Mouse (Mus musculus) kidney, postnatal 25 days (tissue): ENCODE measurements around the gene Cd93.

Source experiments
- DNase-seq, 2 experiments: peaks; one replicate each; pipeline ENCODE4 v3.0.0; 2021; ENCODE audit warnings: mixed read lengths in 2 of 2

Cd93 gene

DNA sequence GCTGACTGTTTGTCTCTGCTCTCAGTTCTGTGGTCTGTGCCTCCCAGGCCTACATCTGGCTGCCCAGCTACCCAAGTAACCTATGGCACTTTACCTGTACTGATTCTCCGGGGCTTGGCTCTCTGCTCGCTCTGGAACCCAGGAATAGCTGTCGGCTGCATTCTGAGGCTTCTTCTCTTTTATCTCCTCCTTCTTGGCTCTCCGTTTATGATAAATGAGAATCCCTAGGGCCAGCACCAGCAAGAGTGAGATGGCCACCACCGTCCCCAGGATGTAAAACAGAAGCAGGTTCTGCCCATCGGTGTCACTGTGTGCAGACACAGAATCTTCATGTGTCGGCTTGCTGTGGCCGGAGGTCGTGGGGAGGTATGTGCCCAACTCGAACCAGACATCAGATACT is 1.9 kb downstream of the Cd93 start:
- DNase-seq: no peak

DNA sequence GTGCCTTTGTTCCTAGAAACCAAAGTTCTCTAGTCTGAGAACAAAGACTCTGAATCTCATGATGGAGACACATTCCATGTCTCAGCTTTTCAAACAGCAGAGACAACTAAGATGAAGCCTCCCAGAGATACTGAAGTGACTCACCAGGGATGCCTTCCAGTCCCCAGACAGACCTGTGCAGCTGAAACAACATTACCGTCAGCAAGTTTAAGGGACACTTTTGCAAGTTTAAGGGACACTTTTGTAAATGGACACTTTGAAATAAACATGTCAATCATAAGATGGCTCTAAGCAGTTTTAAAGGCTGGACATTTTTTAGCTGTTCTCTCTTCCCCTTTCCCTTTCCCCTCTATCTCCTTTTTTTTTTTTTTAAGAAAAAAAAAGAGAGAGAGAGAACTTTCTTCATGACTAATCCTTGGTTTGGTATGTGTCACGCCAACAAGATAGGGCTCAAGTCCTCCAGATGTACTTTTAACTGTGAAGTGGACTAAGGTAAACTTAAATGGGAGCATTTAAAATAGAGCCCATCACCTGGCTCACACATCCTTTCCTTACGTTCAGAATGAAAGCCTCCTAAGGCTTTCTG is 3.6 kb downstream of the Cd93 start:
- no peak for DNase-seq

DNA sequence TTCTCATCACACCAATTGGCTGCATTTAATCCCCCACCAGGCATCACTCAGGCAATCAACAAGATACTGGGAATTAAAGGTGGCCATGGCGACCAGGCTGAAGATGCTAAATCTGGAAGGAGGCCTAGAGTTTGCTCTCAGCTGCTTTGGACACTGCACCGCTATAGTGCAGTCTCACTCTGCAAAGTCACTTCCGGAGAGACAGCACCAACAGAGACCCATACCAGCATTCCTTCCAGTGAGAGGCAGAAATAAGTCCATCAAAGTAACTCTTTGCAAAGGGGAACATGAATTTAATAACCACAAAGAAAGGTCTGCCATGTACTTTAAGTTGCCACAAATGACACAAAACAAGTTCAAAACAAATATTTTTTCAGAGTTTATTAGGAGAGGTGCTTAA is 7.1 kb downstream of the Cd93 start:
- DNase-seq: no peak

DNA sequence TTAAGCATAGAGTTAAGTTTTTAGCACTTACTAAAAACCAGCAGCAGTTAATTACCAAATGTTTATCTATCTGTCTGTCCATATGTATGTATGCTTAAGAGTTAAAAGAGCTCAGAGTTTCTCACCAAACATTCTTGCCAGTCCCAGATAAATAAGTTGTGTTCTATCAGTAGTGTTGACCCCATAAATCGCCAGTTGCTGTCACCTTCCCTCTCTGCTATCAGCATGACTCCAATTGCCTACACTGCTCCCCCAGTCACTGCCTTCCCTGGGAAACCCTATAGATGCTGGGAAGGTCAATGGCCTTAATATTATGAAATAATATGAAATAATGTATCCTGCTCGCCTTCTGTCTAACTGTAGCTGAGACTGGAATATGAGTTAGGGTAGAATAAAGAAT is 11.0 kb downstream of the Cd93 start:
- no peak for DNase-seq

DNA sequence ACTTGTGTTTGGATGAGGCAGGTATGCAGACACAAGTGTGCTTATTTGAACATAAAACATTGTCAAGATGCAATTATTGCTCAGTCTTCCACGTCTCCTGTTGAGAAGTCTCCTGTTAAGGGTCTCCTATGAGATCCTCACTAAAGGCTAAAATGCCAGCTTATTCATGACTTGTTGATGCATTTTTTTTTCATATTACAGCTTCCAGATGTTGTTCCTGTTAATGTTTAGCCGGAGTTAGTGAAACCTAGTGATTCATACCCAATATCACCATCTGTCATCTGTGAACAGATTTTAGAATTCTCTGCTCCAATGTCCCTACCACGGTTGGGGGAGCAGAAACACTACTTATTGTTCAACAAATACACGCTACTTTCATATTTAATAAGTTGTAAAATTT is 12.4 kb downstream of the Cd93 start:
- no peak for DNase-seq

DNA sequence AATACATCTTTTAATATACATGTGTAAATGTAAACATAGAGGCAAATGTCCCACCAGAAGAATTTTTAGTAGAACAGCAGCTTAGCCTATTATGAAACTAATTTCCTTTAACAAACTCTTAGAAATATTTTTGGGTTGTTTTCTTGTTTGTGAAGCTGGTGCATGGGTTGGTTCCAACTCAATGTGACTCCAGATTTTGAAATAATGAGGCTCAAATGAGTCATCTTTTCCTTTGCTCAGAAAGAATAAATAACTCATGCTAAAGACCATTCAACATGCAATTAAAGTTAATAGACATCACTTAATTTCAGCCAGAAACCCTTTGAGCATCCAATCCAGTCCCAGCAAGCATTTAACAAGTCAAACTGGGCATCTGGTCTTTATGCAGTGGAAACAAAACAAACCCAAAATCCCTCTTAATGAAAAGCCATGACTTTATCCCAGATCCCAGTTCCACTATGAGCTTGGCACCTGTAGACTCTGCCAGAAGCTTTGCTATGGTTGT is 14.3 kb downstream of the Cd93 start:
- DNase-seq: no peak

DNA sequence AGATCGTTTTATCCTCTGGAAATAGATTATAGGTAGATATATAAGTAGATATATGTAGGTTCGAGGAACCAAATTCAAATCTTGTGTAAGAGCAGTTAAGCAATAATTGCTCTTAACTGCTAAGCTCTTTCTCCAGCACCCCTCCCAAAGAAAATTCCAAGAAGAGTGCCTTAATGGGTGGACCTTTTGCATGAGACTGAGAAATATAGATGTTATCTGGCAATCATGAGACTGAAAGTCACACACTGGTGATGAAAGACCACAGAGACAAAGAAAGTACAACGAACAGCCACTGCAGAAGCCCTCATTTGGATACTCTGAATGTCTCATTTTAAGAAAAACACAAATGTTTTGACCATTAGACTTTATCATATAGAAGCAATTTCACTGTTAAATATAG is 14.8 kb downstream of the Cd93 start:
- no peak for DNase-seq

DNA sequence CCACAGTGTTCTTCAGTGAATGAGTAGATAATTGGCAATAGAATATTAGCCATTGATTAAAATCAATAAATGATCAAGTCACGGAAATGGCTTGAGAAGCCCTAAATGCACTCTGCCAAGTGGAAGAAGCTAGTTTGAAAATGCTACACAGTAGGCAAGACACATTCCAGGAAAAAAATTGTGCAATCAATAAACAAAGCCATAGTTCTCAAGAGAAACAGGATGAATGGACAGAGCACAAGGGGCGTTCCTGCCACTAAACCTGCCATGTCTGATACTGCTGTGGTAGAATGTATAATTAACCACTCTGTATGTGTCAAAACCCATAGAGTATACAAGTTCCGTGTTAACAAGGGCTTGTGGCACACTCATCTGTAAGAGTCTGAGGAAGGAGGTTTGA is 15.8 kb downstream of the Cd93 start:
- no peak for DNase-seq

DNA sequence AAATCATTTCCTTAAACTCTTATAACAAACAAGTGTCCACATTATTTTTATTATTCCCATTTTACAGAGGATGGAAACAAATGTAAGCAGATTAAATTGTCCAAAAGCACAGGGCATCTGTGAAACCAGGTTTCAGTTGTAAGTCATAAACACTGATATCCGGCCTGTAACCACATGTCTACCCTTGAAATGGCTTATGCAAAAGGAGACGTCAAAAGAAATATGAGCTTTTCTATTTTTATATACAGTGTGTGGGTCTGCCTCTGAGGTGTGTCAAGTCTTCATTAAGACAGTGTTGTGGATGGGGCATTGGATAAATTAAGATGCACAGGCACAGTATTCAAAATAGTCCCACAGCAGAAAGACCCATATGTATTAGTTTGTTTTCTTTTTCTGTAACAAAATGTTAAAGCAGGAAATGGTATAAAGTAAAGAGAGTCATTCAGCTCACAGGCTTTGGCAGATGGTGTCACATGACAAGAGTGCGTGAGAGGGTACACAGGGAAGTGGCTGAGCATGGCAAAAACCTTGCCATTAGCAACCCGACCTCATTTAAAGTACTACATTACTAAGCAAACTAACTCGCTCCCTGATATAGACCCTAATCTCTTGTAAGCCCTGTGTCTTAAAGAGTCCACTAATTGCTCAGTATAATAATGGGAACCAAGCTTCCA is 17.5 kb downstream of the Cd93 start:
- no peak for DNase-seq

DNA sequence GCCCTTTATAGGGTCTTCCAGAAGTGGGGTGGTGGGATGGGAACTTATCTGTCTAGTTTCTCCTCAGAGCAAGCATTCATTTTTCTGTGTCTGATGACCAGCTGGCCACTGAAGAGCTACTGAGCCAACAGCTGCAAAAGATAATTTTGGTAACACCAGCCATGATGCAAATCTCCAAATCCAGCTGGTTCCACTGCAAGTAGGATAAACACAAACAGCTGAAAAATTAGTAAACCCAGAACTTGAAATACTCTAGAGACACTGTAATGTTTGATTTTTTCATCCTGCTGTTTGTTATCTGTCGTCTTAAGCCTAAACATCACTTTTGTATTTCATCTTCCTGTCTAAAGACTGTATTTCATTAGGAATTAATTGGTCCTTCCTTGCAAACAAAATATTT is 21.7 kb downstream of the Cd93 start:
- no peak for DNase-seq

DNA sequence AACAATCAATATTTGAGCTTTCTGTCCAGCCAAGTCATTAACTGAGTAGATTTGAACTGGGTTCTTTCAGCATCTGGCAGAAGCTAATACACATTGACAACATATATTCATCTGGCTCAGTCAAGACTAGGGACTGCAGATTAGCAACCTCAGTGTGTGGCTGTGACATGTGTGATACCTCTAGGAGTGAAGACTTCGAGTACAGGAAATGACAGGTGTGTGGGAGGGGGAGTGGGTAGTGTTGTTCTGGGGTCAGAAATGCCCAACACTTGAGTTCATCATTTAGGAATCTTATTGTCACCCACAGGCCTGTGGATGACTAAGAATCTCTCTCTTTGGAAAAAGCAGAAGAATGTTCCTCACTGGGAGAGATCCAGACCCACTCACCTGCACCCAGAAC is 22.3 kb downstream of the Cd93 start:
- DNase-seq: no peak

DNA sequence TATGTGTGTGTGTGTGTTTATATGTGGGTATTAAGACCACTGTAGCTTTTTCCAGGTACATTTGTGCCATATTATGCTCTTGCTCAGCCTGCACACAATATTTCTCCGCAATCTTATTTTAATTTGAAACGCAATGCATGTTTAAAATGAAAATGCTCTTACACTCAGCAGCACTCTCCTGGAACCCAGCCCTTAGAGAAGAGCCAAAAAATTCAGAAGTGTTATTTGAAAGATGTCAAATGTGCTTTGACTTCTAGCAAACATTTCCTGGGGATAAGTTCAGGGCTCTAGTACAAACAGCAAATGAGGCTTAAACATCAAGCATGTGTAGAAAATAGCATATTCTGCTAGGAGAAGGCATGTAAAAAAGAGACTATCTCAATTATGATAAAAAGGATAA is 23.6 kb downstream of the Cd93 start:
- no peak for DNase-seq

DNA sequence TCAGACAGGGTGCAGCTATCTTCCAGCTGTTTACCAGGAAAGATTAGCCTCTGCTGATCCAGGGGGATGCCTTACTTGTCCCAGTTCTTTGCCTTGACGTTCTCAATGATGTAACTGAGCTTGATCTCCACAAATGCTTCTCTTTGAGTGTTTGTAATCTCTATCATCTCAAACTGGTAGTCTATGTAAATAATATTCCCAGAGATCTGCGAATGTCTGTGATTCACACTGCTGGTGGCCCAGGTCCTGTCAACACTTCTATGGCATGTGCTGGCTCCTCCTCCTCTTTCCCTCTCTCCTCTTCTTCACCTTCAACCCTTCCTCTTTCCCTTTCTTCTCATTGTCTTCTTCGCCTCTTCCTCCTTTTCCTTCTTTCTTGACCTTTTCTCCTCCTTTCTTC is 24.2 kb downstream of the Cd93 start:
- DNase-seq: no peak

DNA sequence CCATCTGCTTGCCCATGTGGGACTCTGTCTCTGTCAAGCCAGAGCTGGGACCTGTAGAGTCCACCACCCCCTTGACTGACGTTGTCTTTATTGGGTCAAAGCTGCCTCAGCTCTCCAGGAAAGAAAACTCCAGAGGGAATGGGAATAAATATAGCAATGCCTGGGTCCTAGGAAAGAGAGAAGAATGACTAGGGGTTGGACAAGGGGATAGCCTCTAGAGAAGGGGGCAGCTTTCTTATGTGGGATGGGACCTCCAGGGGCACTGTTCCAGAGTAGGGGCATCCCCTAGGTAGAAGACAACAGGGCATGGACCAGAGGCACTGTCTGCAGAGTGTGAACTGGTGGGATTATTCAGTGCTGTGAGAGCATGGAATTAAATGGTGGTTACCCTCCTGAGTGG is 33.5 kb downstream of the Cd93 start:
- DNase-seq: no peak

DNA sequence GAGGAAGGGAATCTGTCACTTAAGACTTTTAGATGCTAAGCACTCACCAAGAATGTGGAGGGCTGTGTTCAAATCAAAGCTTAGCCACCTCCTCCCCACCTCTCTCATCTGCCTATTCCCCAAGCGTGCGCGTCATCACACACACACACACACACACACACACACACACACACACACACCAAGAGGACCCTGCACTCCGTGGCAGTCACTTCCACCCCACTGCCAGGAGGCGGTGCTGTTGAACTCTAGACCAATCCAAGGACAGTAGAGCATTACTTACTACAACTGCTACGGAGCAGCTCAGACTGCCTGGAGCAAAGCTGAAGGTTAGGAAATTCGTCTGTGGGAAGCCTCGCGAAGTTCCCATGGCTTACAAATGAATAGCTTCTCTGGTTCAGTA is 34.2 kb downstream of the Cd93 start:
- peak; percentile 84 to 88 for DNase-seq

DNA sequence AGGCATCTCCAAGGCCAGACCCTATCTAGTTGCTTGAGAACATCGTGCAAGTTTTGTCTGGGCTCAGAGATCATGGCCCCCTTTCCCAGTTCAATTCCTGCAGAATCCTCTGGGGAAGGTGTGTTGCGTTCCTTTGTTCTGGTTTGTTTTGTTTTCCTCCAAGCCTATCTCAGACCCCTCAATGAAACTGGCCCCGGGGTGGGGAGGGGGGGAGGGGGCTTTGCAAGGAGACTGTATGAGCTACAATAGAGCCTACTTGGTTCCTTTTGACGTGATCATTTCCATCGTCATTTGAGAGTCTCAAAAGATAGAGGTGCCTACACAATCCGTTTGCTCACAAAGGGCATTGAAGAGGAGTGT is 34.6 kb downstream of the Cd93 start:
- DNase-seq: no peak

DNA sequence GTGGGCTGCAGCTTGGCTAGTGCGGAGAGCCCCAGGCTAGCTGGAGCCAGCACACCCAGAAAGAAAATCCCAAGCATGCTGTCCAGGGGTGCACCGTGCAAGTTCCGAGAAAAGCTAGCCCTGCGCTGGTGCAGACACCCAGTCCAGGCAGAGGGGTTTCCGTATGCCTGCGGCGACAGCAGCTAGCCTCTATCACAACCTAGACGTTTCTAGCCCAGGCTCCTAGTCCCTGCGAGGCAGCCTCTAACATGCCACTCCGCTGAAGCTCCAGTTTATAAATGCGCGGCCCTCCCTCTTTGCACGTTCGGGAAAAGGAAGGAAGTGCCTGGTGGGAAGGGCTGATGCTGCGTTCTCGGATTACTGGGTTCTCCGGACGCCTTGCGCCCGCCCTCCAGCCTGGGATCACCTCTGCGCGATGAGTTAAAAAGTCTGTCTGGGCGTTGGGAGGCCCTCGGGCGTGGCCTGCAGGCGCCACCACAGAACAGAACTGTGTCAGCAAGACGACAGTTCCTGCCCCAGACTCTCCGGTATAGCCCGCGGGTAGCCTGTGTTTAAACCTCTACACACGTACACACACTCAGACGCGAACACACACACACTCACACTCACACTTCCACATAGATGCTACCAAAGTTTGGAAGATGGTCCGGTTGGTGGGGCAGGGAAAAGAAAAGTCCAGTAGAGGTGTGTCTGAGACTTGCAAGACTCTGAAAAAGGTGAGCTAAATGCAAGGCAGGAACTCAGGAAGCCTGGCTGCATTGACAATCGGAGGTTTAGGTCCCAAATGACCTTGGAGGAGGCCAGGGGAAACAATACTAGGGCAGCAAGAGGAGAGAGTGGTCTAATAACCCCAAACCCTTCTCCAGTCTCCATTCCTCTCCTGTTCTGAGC is 35.2 kb downstream of the Cd93 start, which contains the start of gene Thbd:
Thbd (minus strand) TSS at position 319 of the 891 bp plus-strand sequence.
- peak; percentile 81 to 90 for DNase-seq

DNA sequence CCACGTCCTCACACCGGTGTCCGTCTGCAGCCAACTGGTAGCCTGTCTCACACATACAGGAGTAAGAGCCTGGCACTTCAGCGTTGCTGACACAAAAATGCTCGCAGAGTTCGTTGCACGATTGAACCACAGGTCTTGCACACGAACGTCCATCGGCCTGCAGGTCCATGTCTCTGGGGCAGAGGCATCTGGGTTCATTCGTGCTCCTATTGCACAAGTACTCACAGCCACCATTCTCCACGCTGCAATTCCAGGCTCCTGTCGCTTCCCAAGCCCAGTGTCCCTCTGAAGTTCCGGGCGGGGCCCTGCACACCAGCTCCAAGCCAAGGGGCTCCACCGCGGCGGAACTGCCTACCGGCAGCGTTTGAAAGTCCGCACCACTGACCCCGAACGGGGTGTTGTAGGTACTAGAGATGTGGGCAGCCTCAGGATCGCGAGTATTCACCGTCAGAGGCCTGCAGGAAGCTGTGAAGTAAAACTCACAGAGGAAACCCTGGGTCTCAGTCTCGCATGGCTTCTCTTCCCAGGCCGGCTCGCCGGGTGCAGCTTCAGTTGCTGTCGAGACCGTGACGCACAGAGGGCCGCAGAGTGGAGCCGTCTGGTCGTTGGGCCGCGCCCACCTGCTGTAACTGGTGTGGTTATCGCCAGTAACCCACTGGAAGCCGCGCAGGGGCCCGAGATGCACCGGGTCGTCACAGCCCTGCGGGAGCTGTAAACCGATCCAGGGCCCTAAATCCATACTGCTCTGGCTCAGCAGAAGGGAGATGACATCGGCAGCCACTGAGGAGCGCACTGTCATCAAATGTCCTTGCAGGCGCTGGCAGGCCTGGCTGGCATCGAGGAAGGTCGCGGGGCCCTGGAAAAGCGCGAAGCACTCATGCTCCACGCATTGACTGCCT is 36.1 kb downstream of the Cd93 start:
- DNase-seq: peak; percentile 47 to 74

DNA sequence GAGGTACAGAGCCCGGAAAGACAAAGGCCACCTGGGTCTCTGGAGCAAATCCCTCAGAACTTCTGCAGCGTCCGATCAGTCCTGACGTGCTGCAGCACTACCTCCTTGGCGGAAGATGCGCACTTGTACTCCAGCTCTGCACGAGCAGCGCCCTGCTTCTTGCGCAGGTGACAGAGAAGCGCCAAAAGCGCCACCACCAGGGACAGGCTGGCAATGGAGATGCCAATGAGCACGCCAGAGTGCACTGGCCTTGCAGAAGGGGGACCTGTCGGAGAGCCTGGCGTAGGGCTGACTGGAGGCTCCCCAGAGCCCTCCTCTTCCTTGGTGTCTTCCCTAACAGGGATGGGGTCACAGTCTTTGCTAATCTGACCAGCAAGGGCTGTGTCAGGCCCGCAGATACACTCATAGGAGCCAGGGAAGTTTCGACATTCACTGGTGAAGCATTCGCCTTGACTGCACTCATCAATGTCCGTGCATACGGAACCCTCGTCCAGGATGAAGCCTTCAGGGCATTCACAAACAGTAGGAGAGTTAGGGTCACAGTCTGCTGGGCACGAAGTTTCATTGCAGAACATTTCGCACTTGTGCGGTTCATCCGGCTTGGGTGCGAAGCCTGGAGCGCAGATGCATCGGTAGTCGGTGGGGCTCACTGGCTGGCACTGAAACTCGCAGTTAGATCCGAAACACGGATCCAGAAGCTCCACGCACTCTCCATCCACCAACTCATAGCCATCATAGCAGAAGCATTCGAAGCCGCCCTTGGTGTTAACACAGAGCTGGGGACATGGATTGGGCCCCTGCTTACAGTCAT is 37.0 kb downstream of the Cd93 start:
- peak; percentile 53 to 67 for DNase-seq

DNA sequence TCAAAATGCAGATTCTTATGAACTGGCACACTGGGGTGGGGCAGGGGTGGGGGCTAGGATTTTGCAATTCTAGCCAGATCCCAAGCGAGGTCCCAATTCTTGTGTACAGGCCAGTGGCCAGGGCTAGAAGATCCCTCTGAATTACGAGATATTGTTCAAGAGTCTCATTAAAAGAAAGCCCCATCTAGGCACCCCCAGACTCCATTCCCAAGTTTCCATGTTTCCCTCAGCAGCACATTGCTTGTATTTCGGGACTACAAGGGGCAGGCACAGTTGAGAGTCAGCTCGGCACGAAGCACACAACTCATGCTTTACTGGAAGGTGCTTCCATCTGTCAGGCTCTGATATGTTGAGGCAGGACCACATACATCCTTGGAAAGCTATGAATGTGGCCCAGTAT is 38.5 kb downstream of the Cd93 start:
- DNase-seq: no peak

DNA sequence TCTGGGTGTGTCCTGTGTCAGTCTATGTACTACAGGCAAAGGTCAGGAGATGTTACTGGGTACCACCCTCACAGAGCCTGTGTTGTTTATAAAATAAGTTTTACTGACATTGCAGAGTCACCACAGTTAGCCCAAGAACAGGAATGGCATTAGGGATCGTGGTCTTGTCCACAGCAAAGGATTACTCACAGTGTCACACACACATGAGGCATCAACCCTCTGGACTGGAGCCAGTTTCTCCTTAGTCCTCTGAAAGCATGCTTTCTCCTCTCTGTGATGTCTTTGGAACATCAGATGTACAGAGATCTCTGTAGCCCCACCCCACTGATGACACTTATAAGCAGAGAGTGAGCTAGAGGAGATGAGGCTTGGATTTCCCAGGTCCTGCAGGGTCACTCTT is 41.1 kb downstream of the Cd93 start:
- no peak for DNase-seq
